Mouse (Mus musculus) adrenal gland, postnatal 4 days (tissue): ENCODE results near the gene Irf1. TPM values are rescaled to one million over a fixed set of nuclear protein-coding genes. Genes with fewer than 3 reads are reported as not detected.
"Not testable (repeated sequence)": the region's sequence is repeated elsewhere in the genome, so short reads cannot be mapped to it uniquely, and the experiment has no call there.

ENCODE experiments used
- DNase-seq, 2 experiments: peaks; one replicate each; pipeline ENCODE4 v3.0.0; 2021 to 2022; ENCODE audit warnings: low spot score in 2 of 2, mixed read lengths in 2 of 2
- long read RNA-seq, 2 experiments: library from polyadenylated mRNA; stranded (forward); transcript quantifications; one replicate each; pipeline ENCODE4 v2.0.0; 2021
- total RNA-seq, 2 experiments: library from RNA; stranded (reverse); gene quantifications; 2 replicates each; pipeline ENCODE4 v1.2.3; 2021

The Irf1 gene
- total RNA-seq = 10 to 100 TPM; 33.6 to 40.2 TPM
- long read RNA-seq, experiment 1, transcript Irf1-202 (10 exons, 2,137 nt) = major isoform, 10 of 25 reads
- long read RNA-seq, experiment 1, partial matches to known transcripts = 6 of 25 reads
- long read RNA-seq, experiment 1, other reads (novel, unspliced or antisense) = 5 of 25 reads
- long read RNA-seq, experiment 2, transcript Irf1-201 (10 exons, 2,069 nt) = minor isoform, 6 of 52 reads
- long read RNA-seq, experiment 2, transcript Irf1-202 (10 exons, 2,137 nt) = major isoform, 19 of 52 reads
- long read RNA-seq, experiment 2, partial matches to known transcripts = 14 of 52 reads
- long read RNA-seq, experiment 2, other reads (novel, unspliced or antisense) = 13 of 52 reads

- peak; percentile 87 to 90 for DNase-seq
Observed at GRCm38 (mm10) chr11:53769760-53770124, at the start of gene Irf1. TSS of gene Irf1 (plus strand) at chr11:53770014.

DNA sequence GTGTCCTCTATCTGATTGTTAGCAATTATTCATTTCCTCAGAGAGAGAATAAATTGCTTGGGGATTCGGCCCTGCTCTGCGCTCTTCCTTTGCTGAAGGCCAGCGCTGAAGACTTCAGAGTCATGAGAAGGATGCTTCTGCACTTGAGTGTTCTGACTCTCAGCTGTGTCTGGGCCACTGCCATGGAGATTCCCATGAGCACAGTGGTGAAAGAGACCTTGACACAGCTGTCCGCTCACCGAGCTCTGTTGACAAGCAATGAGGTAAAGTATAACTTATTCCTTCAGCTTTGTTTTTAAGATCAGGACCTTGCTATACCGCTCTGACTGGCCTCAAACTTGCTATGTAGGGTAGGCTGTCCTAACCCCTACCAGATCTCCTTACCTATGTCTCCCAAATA, 49.1 kb upstream of the Irf1 start, which contains the start of gene Il5:
TSS of gene Il5 (plus strand) at position 80 of the 400 bp plus-strand sequence.
- no peak for DNase-seq

DNA sequence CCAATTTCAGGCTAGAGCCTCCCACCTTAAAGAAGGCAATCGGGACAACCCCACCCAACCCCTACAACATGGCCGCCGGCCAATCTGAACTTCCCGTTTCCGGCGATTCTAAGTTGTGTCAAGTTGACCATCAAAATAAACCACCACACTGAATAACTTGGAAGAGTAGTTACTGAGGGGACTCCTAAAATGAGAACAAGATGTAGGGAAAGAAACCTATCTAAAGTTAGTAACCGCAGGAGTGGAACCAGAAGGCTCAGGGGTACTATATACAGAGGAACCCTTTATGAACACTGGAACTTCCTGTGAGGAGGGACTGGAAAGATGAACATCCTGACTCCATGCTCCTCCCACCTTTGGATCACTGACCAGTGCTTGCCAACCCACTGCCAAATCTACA, 38.4 kb upstream of the Irf1 start:
- DNase-seq = no peak

- DNase-seq = no peak
Observed at GRCm38 (mm10) chr11:53732244-53732643, 37.6 kb upstream of the Irf1 start.

GRCm38 (mm10) chr11:53733824-53734223, 36.0 kb upstream of the Irf1 start:
- no peak for DNase-seq

DNA sequence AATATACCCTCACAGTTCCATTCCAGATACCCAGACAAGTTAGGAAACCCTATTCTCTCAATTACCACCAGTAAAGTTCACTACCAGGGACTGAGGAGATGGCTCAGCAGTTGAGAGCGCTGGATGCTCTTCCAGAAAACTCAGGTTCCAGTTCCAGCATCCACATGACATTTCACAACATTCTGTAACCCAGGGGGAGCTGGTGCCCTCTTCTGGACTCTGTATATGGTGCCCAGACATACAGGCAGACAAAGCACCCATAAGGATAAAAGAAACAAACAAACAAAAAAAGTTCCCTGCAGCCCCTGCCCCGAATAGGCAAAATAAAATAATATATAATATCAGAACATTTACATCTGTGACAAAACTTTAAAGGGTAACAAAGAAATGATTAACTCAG, 35.4 kb upstream of the Irf1 start:
- no peak for DNase-seq

- no peak for DNase-seq
Observed at GRCm38 (mm10) chr11:53734970-53735681, 34.7 kb upstream of the Irf1 start.

DNA sequence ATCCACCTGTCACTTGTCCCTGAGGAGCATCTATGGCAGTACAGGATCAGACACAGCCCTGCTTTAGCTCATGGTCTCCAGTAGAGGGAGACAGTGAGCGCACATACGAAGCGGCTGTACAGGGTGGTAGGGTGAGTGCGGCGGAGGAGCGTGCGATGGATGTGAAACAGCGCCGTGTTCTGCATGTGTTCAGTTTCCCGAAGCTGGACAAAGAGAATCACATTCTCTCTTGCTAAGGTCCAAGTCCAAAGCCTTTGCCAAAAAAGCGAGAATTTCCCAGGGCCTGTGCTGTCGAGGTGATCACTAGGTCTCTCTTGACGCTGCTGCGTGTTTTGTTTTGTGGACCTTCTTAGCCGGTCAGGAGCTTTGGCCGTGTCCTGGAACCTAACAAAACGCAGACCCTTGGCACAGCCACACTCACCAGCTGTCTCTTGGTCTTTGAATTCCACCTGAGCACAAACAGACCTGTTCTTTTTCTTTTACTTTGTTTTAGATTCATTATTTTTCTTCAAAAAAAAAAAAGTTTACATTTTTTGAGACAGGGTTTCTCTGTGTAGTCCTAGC, 34.0 kb upstream of the Irf1 start:
- DNase-seq = peak in 1 of 2 experiments; percentile 33

GRCm38 (mm10) chr11:53736771-53737572, 32.8 kb upstream of the Irf1 start:
- peak; percentile 45 to 63 for DNase-seq

DNA sequence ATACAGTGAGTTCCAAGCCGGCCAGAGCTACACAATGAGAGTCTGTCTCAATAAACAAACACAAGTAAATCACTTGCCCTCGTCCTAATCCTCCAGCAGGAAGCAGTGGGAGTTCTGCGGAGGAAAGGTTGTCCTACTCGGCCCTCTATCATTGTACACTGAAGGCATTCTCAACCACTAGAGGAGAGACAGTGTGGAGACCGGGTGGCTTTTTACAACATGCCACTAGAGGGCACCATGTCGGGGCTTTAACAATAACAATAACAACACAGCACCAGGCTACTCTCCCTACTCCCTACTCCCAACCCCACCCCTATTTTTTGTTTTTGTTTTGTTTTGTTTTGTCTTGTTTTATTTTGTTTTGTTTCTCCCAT, 32.3 kb upstream of the Irf1 start:
- peak in 1 of 2 experiments; percentile 31 for DNase-seq

- no peak for DNase-seq
Observed at GRCm38 (mm10) chr11:53742353-53742752, 27.5 kb upstream of the Irf1 start.

DNA sequence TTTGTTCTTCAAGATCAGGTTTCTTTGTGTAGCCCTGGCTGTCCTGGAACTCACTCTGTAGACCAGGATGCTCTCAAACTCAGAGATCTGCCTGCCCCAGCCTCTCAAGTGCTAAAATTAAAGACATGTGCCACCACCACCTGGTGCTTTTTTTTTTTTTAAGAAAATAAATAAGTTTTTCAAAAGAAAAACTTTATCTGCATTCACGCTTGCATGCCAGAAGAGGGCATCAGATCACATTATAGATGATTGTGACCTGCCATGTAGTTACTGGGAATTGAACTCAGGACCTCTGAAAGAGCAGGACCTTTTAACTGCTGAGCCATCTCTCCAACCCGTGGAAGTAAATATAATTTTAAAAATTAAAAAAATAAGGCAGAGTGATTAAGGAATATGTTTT, 24.6 kb upstream of the Irf1 start:
- no peak for DNase-seq

DNA sequence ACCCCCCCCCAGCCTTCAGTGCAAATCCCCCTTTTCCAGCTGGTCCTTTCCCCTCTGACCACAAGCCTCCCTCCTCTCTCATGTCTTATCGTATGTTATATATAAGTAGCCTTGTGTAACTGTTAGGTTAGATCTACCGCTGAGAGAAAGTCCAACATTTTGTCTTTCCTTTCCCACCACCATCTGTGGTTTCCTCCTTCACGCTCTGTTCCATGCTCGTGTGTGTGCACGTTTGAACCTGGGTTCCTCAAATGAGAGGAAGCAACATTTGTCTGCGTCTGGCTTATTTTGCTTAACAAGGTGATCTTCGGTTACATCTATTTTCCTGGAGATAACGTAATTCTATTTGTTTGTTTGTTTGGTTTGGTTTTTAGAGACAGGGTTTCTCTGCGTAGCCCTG, 21.8 kb upstream of the Irf1 start:
- no peak for DNase-seq

DNA sequence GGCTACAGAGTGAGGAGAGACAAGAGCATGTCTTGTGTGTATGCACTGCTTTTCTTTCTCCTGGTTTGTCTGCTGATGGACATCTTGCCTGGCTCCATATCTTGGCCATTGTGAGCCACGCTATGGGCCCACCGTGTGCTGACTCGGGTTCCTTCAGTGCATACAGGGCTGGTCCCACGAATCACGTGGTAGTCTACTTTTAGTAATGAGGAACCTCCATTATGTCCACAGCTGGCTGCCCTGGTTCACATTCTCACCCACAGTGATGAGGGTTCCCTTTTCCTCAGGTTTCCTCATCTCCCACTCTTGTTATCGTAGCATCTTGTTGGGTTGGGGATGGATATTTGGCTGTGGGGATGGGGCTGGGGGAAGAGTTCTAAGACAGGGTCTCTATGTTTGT, 21.2 kb upstream of the Irf1 start:
- DNase-seq = no peak

GRCm38 (mm10) chr11:53749306-53749705, 20.5 kb upstream of the Irf1 start:
- no peak for DNase-seq

GRCm38 (mm10) chr11:53749716-53750352, 20.0 kb upstream of the Irf1 start:
- no peak for DNase-seq

GRCm38 (mm10) chr11:53755011-53755595, 14.7 kb upstream of the Irf1 start:
- no peak for DNase-seq

- DNase-seq = no peak
Observed at GRCm38 (mm10) chr11:53757612-53758011, 12.2 kb upstream of the Irf1 start.

DNA sequence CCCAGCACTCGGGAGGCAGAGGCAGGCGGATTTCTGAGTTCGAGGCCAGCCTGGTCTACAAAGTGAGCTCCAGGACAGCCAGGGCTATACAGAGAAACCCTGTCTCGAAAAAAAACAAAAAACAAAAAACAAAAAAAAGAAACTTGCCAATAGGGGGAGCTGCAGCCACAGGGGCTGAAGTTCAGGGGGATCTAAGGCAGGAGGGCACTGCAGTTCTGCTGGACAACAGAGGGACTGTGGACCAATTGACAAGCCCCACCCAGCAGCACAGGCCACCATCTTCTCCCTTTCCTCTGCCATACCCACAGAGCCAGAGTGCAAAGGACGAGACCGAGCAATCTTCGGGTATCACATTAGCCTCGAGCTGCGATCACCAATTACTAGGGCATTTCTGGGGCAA, 11.8 kb upstream of the Irf1 start:
- not testable (repeated sequence) for DNase-seq

GRCm38 (mm10) chr11:53758791-53759351, 10.9 kb upstream of the Irf1 start:
- DNase-seq = no peak
